Mouse (Mus musculus): Measurements from ENCODE around the gene Vsig10l. TPM values are rescaled to one million over a fixed set of nuclear protein-coding genes. Genes with fewer than 3 reads are reported as not detected.
A peak's percentile ranks its signal among the peaks of the same experiment; 100 is the strongest.

The Vsig10l gene
- total and polyA plus RNA-seq, 2 experiments from 2014 or later: 15.8 to 25.8 TPM

DNA sequence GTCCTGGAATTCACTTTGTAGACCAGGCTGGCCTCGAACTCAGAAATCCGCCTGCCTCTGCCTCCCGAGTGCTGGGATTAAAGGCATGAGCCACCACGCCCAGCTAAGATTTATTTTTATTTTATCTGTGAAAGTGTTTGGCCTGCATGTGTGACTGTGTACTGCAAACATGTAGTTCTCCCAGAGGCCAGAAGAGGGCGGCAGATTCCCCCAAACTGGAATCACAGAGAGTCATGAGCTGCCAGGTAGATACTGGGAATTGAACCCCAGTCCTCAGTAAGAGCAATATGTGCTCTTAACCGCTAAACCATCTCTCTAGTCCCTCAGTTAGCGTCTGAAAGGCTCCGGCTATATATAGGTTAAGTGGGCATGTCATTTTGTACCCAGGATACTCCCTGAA is 7.4 kb downstream of the Vsig10l start:
- DNase-seq (ENCODE audit: low spot score): peak; percentile 55
- Histone ChIP-seq H3K4me2 (ENCODE audit: low read depth, low read length) (no peak overlapping the region), H3K27ac (no peak overlapping the region), H3K9ac (replicated peaks; ENCODE audit: low read length) (no peak overlapping the region), H3K4me3 (ENCODE audit: low read length) (no peak overlapping the region), H3K27me3 (ENCODE audit: insufficient read depth, low read length) (no peaks in the 10 kb centered on the region), H3K36me3 (ENCODE audit: insufficient read depth, low read length) (0 out of 2 replicates have a peak, but pooled peaks cover 2% of the 10 kb centered on the region), H3K9me3 (ENCODE audit: low read length) (no peaks in the 10 kb centered on the region), H3K4me1 (ENCODE audit: insufficient read depth, low read length) (0 out of 2 replicates have a peak, but pooled peaks cover under 1% of the 10 kb centered on the region)
- ATAC-seq: no peak
- TF ChIP-seq CTCF (IDR thresholded peaks at IDR 0.05; ENCODE audit: low read depth): peak; percentile 70
- 44% methylated on average over 8 of the region's 8 CpGs for WGBS

DNA sequence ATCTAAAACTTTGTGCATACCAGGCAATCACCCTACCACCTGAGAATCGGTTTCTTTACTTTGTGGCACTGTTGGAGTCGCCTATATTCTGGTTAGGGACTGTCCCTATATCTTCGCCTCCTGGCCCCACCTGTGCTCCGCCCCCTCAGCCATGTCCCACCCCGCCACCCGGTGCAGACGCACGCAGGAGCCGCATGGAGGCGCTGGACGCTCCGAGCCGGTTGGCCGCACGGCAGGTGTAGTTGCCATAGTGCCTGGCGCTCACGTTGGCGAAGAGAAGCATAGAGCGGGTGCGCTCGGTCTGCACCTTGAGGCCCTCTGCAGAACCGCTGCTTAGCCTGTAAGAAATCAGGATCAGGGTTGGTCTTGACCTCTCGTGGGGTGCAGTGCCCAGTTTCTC is 12.8 kb downstream of the Vsig10l start:
- peak; percentile 46; the same call in 1 of the 2 replicates for ATAC-seq
- TF ChIP-seq CTCF (IDR thresholded peaks at IDR 0.05; ENCODE audit: low read depth): peak; percentile 56
- peak; percentile 41 for DNase-seq (ENCODE audit: low spot score)
- Histone ChIP-seq H3K9me3 (ENCODE audit: low read length) (no peaks in the 10 kb centered on the region), H3K27me3 (ENCODE audit: insufficient read depth, low read length) (no peaks in the 10 kb centered on the region), H3K9ac (replicated peaks; ENCODE audit: low read length) (no peak overlapping the region), H3K36me3 (ENCODE audit: insufficient read depth, low read length) (0 out of 2 replicates have a peak, but pooled peaks cover 2% of the 10 kb centered on the region), H3K4me2 (ENCODE audit: low read depth, low read length) (no peak overlapping the region), H3K4me3 (ENCODE audit: low read length) (no peak overlapping the region), H3K27ac (no peak overlapping the region), H3K4me1 (ENCODE audit: insufficient read depth, low read length) (no peaks in the 10 kb centered on the region)
- WGBS: 22% methylated on average over 23 of the region's 23 CpGs

DNA sequence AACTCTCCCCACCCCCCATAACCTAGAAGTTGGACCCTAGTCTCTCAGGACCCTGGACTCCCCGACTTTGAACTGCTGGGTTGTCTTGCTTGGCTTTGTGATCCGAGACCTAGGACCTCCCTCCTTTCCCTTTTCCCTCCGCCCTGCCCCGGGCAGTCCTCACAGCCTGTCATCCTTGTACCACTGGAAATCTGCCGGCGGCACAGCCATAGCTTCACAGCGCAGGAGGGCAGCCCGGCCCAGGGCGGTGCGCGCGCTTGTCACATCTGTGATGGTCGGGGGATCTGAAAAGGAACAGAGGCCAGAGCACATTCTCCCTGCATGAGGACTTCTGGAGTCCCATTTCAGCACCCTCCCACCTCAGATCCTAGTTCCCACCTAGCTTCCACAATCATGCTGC is 13.4 kb downstream of the Vsig10l start:
- WGBS: 19% methylated on average over 13 of the region's 13 CpGs
- Histone ChIP-seq H3K4me1 (ENCODE audit: insufficient read depth, low read length) (no peaks in the 10 kb centered on the region), H3K9me3 (ENCODE audit: low read length) (no peaks in the 10 kb centered on the region), H3K36me3 (ENCODE audit: insufficient read depth, low read length) (0 out of 2 replicates have a peak, but pooled peaks cover 2% of the 10 kb centered on the region), H3K9ac (replicated peaks; ENCODE audit: low read length) (no peak overlapping the region), H3K4me3 (ENCODE audit: low read length) (no peak overlapping the region), H3K4me2 (ENCODE audit: low read depth, low read length) (no peak overlapping the region), H3K27ac (no peak overlapping the region), H3K27me3 (ENCODE audit: insufficient read depth, low read length) (no peaks in the 10 kb centered on the region)
- no peak for TF ChIP-seq CTCF (IDR thresholded peaks at IDR 0.05; ENCODE audit: low read depth)
- DNase-seq (ENCODE audit: low spot score) (no peak), ATAC-seq (no peak)

DNA sequence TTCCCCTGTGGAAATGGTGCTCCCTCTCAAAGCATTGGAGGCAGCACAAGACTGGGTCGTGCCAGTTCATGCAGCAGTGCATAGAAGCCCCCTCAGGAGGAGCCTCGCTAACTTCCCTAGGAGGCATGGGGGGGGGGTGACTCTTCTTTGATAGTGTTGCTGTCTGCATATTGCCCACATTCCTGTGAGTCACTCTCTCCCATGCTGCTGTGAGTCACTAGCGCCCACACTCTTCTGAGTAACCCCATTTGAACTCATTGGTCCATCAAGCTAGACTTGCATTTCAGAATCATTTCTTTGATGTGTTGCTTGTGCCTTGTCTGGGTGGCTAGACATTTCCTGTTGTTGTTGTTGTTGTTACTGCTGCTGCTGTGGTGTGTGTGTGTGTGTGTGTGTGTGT is 18.2 kb downstream of the Vsig10l start:
- Histone ChIP-seq H3K27ac (no peak overlapping the region), H3K4me2 (ENCODE audit: low read depth, low read length) (no peak overlapping the region), H3K27me3 (ENCODE audit: insufficient read depth, low read length) (no peaks in the 10 kb centered on the region), H3K36me3 (ENCODE audit: insufficient read depth, low read length) (no peaks in the 10 kb centered on the region), H3K4me3 (ENCODE audit: low read length) (no peak overlapping the region), H3K4me1 (ENCODE audit: insufficient read depth, low read length) (peaks cover 6% of the 10 kb centered on the region; the same call in 1 of the 2 replicates), H3K9ac (replicated peaks; ENCODE audit: low read length) (no peak overlapping the region), H3K9me3 (ENCODE audit: low read length) (no peaks in the 10 kb centered on the region)
- DNase-seq (ENCODE audit: low spot score) (no peak), ATAC-seq (no peak)
- WGBS: 51% methylated on average over 3 of the region's 3 CpGs
- TF ChIP-seq CTCF (IDR thresholded peaks at IDR 0.05; ENCODE audit: low read depth): no peak

- TF ChIP-seq CTCF (IDR thresholded peaks at IDR 0.05; ENCODE audit: low read depth): no peak
- Histone ChIP-seq H3K27ac (no peak overlapping the region), H3K36me3 (ENCODE audit: insufficient read depth, low read length) (no peaks in the 10 kb centered on the region), H3K4me3 (ENCODE audit: low read length) (no peak overlapping the region), H3K4me2 (ENCODE audit: low read depth, low read length) (no peak overlapping the region), H3K9ac (replicated peaks; ENCODE audit: low read length) (no peak overlapping the region), H3K4me1 (ENCODE audit: insufficient read depth, low read length) (peaks cover 6% of the 10 kb centered on the region; the same call in 1 of the 2 replicates), H3K9me3 (ENCODE audit: low read length) (no peaks in the 10 kb centered on the region), H3K27me3 (ENCODE audit: insufficient read depth, low read length) (no peaks in the 10 kb centered on the region)
- 34% methylated on average over 8 of the region's 8 CpGs for WGBS
- DNase-seq (ENCODE audit: low spot score) (peak; percentile 63), ATAC-seq (peak; percentile 79)
Measured at GRCm38 (mm10) chr7:43482090-43482716, 19.3 kb downstream of the Vsig10l start.

- Histone ChIP-seq H3K4me3 (ENCODE audit: low read length) (no peak overlapping the region), H3K9me3 (ENCODE audit: low read length) (no peaks in the 10 kb centered on the region), H3K4me1 (ENCODE audit: insufficient read depth, low read length) (peaks cover 6% of the 10 kb centered on the region; the same call in 1 of the 2 replicates), H3K27me3 (ENCODE audit: insufficient read depth, low read length) (no peaks in the 10 kb centered on the region), H3K27ac (no peak overlapping the region), H3K4me2 (ENCODE audit: low read depth, low read length) (no peak overlapping the region), H3K36me3 (ENCODE audit: insufficient read depth, low read length) (no peaks in the 10 kb centered on the region), H3K9ac (replicated peaks; ENCODE audit: low read length) (no peak overlapping the region)
- ATAC-seq (no peak), DNase-seq (ENCODE audit: low spot score) (no peak)
- 31% methylated on average over 10 of the region's 10 CpGs for WGBS
- TF ChIP-seq CTCF (IDR thresholded peaks at IDR 0.05; ENCODE audit: low read depth): no peak
Measured at GRCm38 (mm10) chr7:43483236-43483635, 20.3 kb downstream of the Vsig10l start.

DNA sequence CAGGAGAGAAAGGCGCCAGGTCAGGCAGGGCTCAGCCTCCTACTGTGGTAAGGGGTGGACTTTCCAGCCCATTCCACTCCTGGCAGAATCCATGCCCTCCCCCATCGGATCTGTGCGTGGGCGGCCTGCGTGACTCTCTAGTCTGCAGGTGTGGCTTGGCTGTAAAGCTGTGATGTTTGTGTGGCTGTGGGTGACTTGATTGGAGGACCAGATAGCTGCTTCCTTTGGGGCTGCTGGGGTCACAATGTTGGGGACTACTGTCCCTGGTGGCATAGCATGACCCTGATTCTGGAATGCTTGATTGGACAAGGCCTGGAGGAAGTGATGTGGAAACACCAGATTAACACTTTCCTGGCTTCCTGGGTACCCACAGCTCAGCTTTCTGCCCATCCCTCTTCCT is 25.7 kb downstream of the Vsig10l start:
- whole genome bisulfite sequencing: 23% methylated on average over 5 of the region's 5 CpGs
- Histone ChIP-seq H3K36me3 (ENCODE audit: insufficient read depth, low read length) (no peaks in the 10 kb centered on the region), H3K27ac (0 out of 2 replicates have a peak overlapping the region, but pooled peaks have one; percentile 82), H3K4me2 (ENCODE audit: low read depth, low read length) (peak overlapping the region; percentile 73), H3K9me3 (ENCODE audit: low read length) (no peaks in the 10 kb centered on the region), H3K4me1 (ENCODE audit: insufficient read depth, low read length) (peaks cover 8% of the 10 kb centered on the region; the same call in 1 of the 2 replicates), H3K4me3 (ENCODE audit: low read length) (peak overlapping the region; percentile 78), H3K27me3 (ENCODE audit: insufficient read depth, low read length) (no peaks in the 10 kb centered on the region), H3K9ac (replicated peaks; ENCODE audit: low read length) (peak overlapping the region; percentile 91; the same call in 1 of the 2 replicates)
- TF ChIP-seq CTCF (IDR thresholded peaks at IDR 0.05; ENCODE audit: low read depth): no peak; the same call in 1 of the 2 replicates
- peak; percentile 18 for DNase-seq (ENCODE audit: low spot score)
- ATAC-seq: peak; percentile 27
